Mouse (Mus musculus): ENCODE data around the gene Gm21762.
"Not testable (repeated sequence)": the region's sequence is repeated elsewhere in the genome, so short reads cannot be mapped to it uniquely, and the experiment has no call there.

Gm21762 gene

DNA sequence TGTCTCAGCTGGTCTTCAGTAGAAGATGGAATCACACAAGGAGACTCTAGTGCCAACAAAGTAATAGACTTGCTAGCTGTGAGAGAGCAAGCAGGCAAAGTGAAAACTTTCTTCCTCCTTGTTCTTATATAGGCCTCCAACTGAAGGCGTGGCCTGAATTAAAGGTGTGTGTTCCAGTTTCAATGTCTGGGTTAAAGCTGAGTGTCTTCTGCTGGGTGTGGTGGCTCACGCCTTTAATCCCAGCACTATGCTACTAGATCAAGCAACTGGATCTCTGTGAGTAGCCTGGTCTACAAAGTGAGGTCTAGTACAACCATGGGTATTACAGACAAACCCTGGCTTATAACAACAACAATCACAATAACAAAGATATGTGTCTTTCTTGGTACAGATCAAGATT lies at the start of gene Gm21762:
TSS of gene Gm21762 (minus strand) at position 101 of the 400 bp plus-strand sequence.
- not testable (repeated sequence) for DNase-seq (ENCODE audit: low spot score)

GRCm38 (mm10) chr13:120262870-120263269 lies 47.1 kb upstream of the Gm21762 start, which contains the start of gene AF067061:
AF067061 (plus strand) TSS chr13:120263114.
- DNase-seq (ENCODE audit: low spot score) = not testable (repeated sequence)

- not testable (repeated sequence) for DNase-seq (ENCODE audit: low spot score)
These were observed 44.0 kb upstream of the Gm21762 start for GRCm38 (mm10) chr13:120259718-120260117.

DNA sequence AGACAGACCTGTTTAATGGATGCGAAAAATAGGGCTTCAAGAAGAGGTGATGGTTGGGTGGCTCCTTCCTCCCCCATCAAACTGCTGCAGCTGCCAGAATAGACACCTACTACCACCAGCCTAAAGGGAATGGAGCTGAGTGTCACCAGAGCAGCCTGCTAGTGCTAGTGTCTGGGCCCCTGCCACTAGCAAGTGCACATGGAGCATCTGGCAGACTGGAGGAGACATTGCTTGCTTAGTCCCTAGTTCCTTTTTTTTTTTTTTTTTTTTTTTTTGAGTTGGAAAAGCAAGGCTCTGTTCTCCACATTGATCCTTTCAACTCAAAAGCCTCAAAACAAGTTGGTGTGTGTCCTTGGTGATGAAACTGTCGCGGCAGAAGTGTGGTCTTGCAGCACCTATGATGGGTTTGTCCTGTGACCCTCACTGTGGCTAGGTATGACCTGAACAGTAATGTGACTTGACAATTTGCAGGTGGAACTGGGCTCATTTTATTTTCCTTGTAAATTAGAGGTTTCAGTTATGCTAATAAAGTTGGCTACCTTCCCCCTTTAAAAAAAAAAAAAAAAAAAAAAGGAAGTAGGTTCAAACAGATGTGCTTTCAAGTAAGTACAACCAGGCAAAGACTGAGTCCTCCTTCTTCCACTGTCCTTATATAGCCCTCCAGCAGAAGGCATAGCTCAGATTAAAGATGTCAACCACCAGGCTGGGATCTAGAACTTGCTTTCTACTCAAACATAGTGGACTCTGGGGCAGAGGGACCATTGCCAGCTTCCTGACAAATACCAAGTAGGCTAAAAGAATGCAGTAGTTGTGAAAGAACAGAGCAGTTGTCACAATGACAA lies 43.3 kb upstream of the Gm21762 start:
- not testable (repeated sequence) for DNase-seq (ENCODE audit: low spot score)

- not testable (repeated sequence) for DNase-seq (ENCODE audit: low spot score)
These were observed 35.6 kb upstream of the Gm21762 start for GRCm38 (mm10) chr13:120251208-120251924.

GRCm38 (mm10) chr13:120238811-120239210 lies 23.1 kb upstream of the Gm21762 start, which contains the start of gene Gm21731:
Gm21731 (plus strand) TSS chr13:120239111.
- not testable (repeated sequence) for DNase-seq (ENCODE audit: low spot score)

DNA sequence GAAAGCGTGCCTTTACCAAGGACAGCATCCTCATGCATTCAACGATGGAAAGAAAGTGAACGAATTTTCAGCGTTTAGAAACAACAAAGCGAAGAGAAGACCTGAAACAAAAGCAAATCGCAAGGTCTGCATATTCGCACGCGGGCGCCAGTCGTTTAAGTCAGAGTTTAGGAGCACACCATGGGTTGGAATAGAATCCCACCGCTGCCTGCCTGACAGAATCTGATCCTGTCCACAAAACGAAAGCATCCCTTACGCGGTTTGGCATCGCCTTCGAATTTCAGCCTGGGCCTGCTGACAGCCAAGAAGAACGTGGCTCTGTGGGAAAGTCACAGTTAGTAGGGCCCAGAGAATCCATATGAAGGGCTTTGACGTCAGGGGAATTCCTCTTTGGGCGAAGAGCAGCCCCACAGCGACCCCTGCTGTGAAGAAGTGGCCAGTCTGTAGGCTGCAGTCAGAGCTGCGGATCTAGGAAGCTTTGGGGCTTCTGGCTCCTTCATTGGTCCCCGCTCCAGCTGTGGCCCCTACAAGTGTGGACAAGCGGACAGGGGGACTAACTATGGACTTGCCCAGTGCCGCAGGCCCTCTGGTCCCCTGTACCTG lies 16.8 kb upstream of the Gm21762 start:
- not testable (repeated sequence) for DNase-seq (ENCODE audit: low spot score)

DNA sequence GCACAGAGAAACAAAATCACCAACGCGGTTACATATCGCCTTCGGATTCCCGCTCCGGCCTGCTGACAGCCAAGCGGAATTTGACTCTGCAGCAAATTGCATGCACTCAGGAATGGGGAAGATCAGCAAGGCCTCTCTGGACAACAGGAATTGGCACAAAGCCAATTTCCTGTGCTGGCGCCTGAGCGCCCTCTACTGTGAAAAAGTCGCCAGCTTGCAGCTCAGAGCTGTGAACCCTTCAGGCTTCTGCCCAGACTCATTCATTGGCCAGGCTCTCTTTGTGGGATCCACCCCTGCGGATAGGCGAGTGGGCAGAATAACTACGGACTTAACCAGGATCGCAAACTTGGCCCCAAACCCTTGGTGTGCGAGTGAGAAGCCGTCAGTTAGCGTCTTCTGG lies 16.1 kb upstream of the Gm21762 start:
- DNase-seq (ENCODE audit: low spot score) = not testable (repeated sequence)

- DNase-seq (ENCODE audit: low spot score) = not testable (repeated sequence)
These were observed 7.4 kb upstream of the Gm21762 start for GRCm38 (mm10) chr13:120223012-120223659.

DNA sequence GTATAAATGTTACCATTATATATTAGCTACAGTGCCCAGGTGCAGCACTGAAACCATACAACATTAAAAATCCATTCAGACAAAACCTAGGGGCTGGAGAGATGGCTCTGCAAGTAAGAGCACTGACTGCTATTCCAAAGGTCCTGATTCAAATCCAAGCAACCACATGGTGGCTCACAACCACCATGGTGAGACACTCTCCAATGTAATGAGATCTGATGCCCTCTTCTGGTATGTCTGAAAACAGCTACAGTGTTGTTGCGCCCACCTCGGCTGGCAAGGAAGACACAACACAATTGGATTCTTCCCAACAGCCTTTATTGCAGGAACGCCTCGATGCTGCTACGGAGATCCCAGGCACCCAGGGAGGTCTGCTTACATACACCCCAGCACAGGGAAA lies 5.2 kb upstream of the Gm21762 start:
- not testable (repeated sequence) for DNase-seq (ENCODE audit: low spot score)

GRCm38 (mm10) chr13:120196189-120196821 lies 19.4 kb downstream of the Gm21762 start:
- DNase-seq (ENCODE audit: low spot score) = not testable (repeated sequence)

GRCm38 (mm10) chr13:120172133-120172532 lies 43.6 kb downstream of the Gm21762 start, which contains the start of gene Gm21818:
Gm21818 (plus strand) TSS chr13:120172433.
- DNase-seq (ENCODE audit: low spot score) = not testable (repeated sequence)

- not testable (repeated sequence) for DNase-seq (ENCODE audit: low spot score)
These were observed 47.4 kb downstream of the Gm21762 start for GRCm38 (mm10) chr13:120168301-120168700.
